Mouse (Mus musculus) forebrain, embryonic 13.5 days (tissue): ENCODE data around the gene Hdac9. TPM values are rescaled to one million over a fixed set of nuclear protein-coding genes. Genes with fewer than 3 reads are reported as not detected.

Experiments used
- ATAC-seq: fragments of 200-750 bp; cut with Nextera tagmentation; 2 replicates; pipeline ENCODE4 v1.8.0; 2017
- H3K27ac ChIP-seq: fragments of 300-500 bp; sonication (generic); 2 replicates; pipeline ENCODE4 v1.5.1; 2015; ENCODE audit warnings: inconsistent platforms, mild to moderate bottlenecking, moderate library complexity
- H3K27me3 ChIP-seq: fragments of 300-500 bp; sonication (generic); 2 replicates; pipeline ENCODE4 v1.6.1; 2015; ENCODE audit warnings: mild to moderate bottlenecking, inconsistent platforms
- H3K36me3 ChIP-seq: fragments of 300-500 bp; sonication (generic); 2 replicates; pipeline ENCODE4 v1.6.1; 2015; ENCODE audit warnings: mild to moderate bottlenecking, inconsistent platforms; ENCODE audit not compliant: poor library complexity, severe bottlenecking
- H3K4me1 ChIP-seq: fragments of 300-500 bp; sonication (generic); 2 replicates; pipeline ENCODE4 v1.6.1; 2015; ENCODE audit warnings: inconsistent platforms
- H3K4me2 ChIP-seq: fragments of 300-500 bp; sonication (generic); 2 replicates; pipeline ENCODE4 v1.6.1; 2015; ENCODE audit warnings: inconsistent platforms, mild to moderate bottlenecking, moderate library complexity
- H3K4me3 ChIP-seq: fragments of 300-500 bp; sonication (generic); 2 replicates; pipeline ENCODE4 v1.5.1; 2015; ENCODE audit warnings: mild to moderate bottlenecking, inconsistent platforms
- H3K9ac ChIP-seq: fragments of 300-500 bp; sonication (generic); 2 replicates; pipeline ENCODE4 v1.6.1; 2015; ENCODE audit warnings: mild to moderate bottlenecking, inconsistent platforms
- H3K9me3 ChIP-seq: fragments of 300-500 bp; sonication (generic); replicated peaks from 2 replicates; pipeline ENCODE4 v1.6.1; 2016; ENCODE audit warnings: inconsistent platforms
- WGBS: fragments of 180-500 bp; shearing (Covaris S2); methylation state at CpG from one replicate; pipeline ENCODE4 v1.1.7; 2015; 5-methylcytosine and 5-hydroxymethylcytosine counted together
- polyA plus RNA-seq: library from polyadenylated mRNA; unstranded; fragments of >200 nt; fragmentation: Nextera tagmentation; extraction: Ambion mirVana; gene quantifications from 2 replicates; pipeline ENCODE4 v1.2.1, GENCODE M21; 2015

The Hdac9 gene
- polyA plus RNA-seq, 1 experiment from 2014 or later: 10.5 TPM

- 82% methylated on average over 9 of the region's 9 CpGs for WGBS
- peaks cover 8% of the 10 kb centered on the region for H3K4me1 ChIP-seq
- ATAC-seq: no peak
- no peak overlapping the region for H3K27ac ChIP-seq
- no peak overlapping the region for H3K4me2 ChIP-seq
- H3K27me3 ChIP-seq: no peaks in the 10 kb centered on the region
- no peaks in the 10 kb centered on the region for H3K36me3 ChIP-seq
- H3K9me3 ChIP-seq: no peaks in the 10 kb centered on the region
- H3K9ac ChIP-seq: no peak overlapping the region
- no peak overlapping the region for H3K4me3 ChIP-seq
Measured at GRCm38 (mm10) chr12:34221014-34221413, 695.9 kb downstream of the Hdac9 start.

GRCm38 (mm10) chr12:34220051-34220926 lies 696.6 kb downstream of the Hdac9 start:
- Histone ChIP-seq H3K27ac (no peak overlapping the region), H3K4me2 (no peak overlapping the region), H3K9me3 (no peaks in the 10 kb centered on the region), H3K4me3 (no peak overlapping the region), H3K27me3 (no peaks in the 10 kb centered on the region), H3K36me3 (no peaks in the 10 kb centered on the region), H3K9ac (no peak overlapping the region), H3K4me1 (peaks cover 8% of the 10 kb centered on the region)
- WGBS: 43% methylated on average over 9 of the region's 9 CpGs
- no peak for ATAC-seq

GRCm38 (mm10) chr12:34218561-34218960 lies 698.3 kb downstream of the Hdac9 start:
- Histone ChIP-seq H3K4me3 (no peak overlapping the region), H3K4me1 (peaks cover 8% of the 10 kb centered on the region), H3K9me3 (no peaks in the 10 kb centered on the region), H3K4me2 (no peak overlapping the region), H3K27ac (no peak overlapping the region), H3K36me3 (no peaks in the 10 kb centered on the region), H3K9ac (no peak overlapping the region), H3K27me3 (no peaks in the 10 kb centered on the region)
- ATAC-seq: no peak
- 98% methylated on average over 2 of the region's 2 CpGs for WGBS

GRCm38 (mm10) chr12:34215023-34216020 lies 701.6 kb downstream of the Hdac9 start:
- H3K36me3 ChIP-seq: no peaks in the 10 kb centered on the region
- H3K9me3 ChIP-seq: no peaks in the 10 kb centered on the region
- no peak overlapping the region for H3K4me2 ChIP-seq
- WGBS: 70% methylated on average over 17 of the region's 17 CpGs
- peaks cover 6% of the 10 kb centered on the region for H3K4me1 ChIP-seq
- H3K27me3 ChIP-seq: no peaks in the 10 kb centered on the region
- H3K4me3 ChIP-seq: no peak overlapping the region
- no peak overlapping the region for H3K9ac ChIP-seq
- no peak for ATAC-seq
- no peak overlapping the region for H3K27ac ChIP-seq

GRCm38 (mm10) chr12:34212162-34212561 lies 704.7 kb downstream of the Hdac9 start:
- no peak for ATAC-seq
- no peaks in the 10 kb centered on the region for H3K27me3 ChIP-seq
- no peak overlapping the region for H3K9ac ChIP-seq
- no peak overlapping the region for H3K4me3 ChIP-seq
- WGBS: 86% methylated on average over 3 of the region's 3 CpGs
- H3K27ac ChIP-seq: no peak overlapping the region
- no peak overlapping the region for H3K4me2 ChIP-seq
- no peaks in the 10 kb centered on the region for H3K9me3 ChIP-seq
- H3K36me3 ChIP-seq: no peaks in the 10 kb centered on the region
- H3K4me1 ChIP-seq: no peaks in the 10 kb centered on the region

- WGBS: 50% methylated on average over 3 of the region's 3 CpGs
- Histone ChIP-seq H3K27ac (no peak overlapping the region), H3K9me3 (no peaks in the 10 kb centered on the region), H3K9ac (no peak overlapping the region), H3K36me3 (no peaks in the 10 kb centered on the region), H3K27me3 (no peaks in the 10 kb centered on the region), H3K4me3 (no peak overlapping the region), H3K4me2 (no peak overlapping the region), H3K4me1 (no peaks in the 10 kb centered on the region)
- ATAC-seq: no peak
Measured at GRCm38 (mm10) chr12:34201471-34201870, 715.4 kb downstream of the Hdac9 start.

- H3K27ac ChIP-seq: no peak overlapping the region
- no peak overlapping the region for H3K9ac ChIP-seq
- no peaks in the 10 kb centered on the region for H3K27me3 ChIP-seq
- no peaks in the 10 kb centered on the region for H3K4me1 ChIP-seq
- H3K36me3 ChIP-seq: no peaks in the 10 kb centered on the region
- 28% methylated on average over 4 of the region's 4 CpGs for WGBS
- no peak overlapping the region for H3K4me2 ChIP-seq
- H3K9me3 ChIP-seq: no peaks in the 10 kb centered on the region
- no peak overlapping the region for H3K4me3 ChIP-seq
- ATAC-seq: peak; percentile 48; the same call in 1 of the 2 replicates
Measured at GRCm38 (mm10) chr12:34200030-34200446, 716.9 kb downstream of the Hdac9 start.

GRCm38 (mm10) chr12:34195155-34195828 lies 721.6 kb downstream of the Hdac9 start:
- Histone ChIP-seq H3K27ac (no peak overlapping the region), H3K9me3 (no peaks in the 10 kb centered on the region), H3K9ac (no peak overlapping the region), H3K4me1 (no peaks in the 10 kb centered on the region), H3K4me2 (no peak overlapping the region), H3K27me3 (no peaks in the 10 kb centered on the region), H3K36me3 (no peaks in the 10 kb centered on the region), H3K4me3 (no peak overlapping the region)
- no peak for ATAC-seq

GRCm38 (mm10) chr12:34194116-34194515 lies 722.8 kb downstream of the Hdac9 start:
- no peaks in the 10 kb centered on the region for H3K36me3 ChIP-seq
- H3K27me3 ChIP-seq: no peaks in the 10 kb centered on the region
- no peak overlapping the region for H3K9ac ChIP-seq
- no peak overlapping the region for H3K4me3 ChIP-seq
- no peak overlapping the region for H3K27ac ChIP-seq
- H3K9me3 ChIP-seq: no peaks in the 10 kb centered on the region
- H3K4me2 ChIP-seq: no peak overlapping the region
- 93% methylated on average over 4 of the region's 4 CpGs for WGBS
- no peaks in the 10 kb centered on the region for H3K4me1 ChIP-seq
- no peak for ATAC-seq

- no peak overlapping the region for H3K4me3 ChIP-seq
- no peaks in the 10 kb centered on the region for H3K4me1 ChIP-seq
- H3K4me2 ChIP-seq: no peak overlapping the region
- H3K27me3 ChIP-seq: no peaks in the 10 kb centered on the region
- 89% methylated on average over 1 of the region's 1 CpGs for WGBS
- H3K9me3 ChIP-seq: no peaks in the 10 kb centered on the region
- H3K27ac ChIP-seq: no peak overlapping the region
- ATAC-seq: no peak
- no peak overlapping the region for H3K9ac ChIP-seq
- H3K36me3 ChIP-seq: no peaks in the 10 kb centered on the region
Measured at GRCm38 (mm10) chr12:34191246-34191645, 725.6 kb downstream of the Hdac9 start.

- 83% methylated on average over 4 of the region's 4 CpGs for WGBS
- Histone ChIP-seq H3K27ac (no peak overlapping the region), H3K4me2 (no peak overlapping the region), H3K9ac (no peak overlapping the region), H3K9me3 (no peaks in the 10 kb centered on the region), H3K36me3 (no peaks in the 10 kb centered on the region), H3K4me1 (no peaks in the 10 kb centered on the region), H3K27me3 (no peaks in the 10 kb centered on the region), H3K4me3 (no peak overlapping the region)
- no peak for ATAC-seq
Measured at GRCm38 (mm10) chr12:34178931-34179330, 738.0 kb downstream of the Hdac9 start.

- Histone ChIP-seq H3K9ac (no peak overlapping the region), H3K9me3 (no peaks in the 10 kb centered on the region), H3K27ac (no peak overlapping the region), H3K36me3 (no peaks in the 10 kb centered on the region), H3K4me3 (no peak overlapping the region), H3K27me3 (no peaks in the 10 kb centered on the region), H3K4me1 (no peaks in the 10 kb centered on the region), H3K4me2 (no peak overlapping the region)
- WGBS: 86% methylated on average over 3 of the region's 3 CpGs
- no peak for ATAC-seq
Measured at GRCm38 (mm10) chr12:34176790-34177189, 740.1 kb downstream of the Hdac9 start.
